Mouse (Mus musculus) B cell, adult 2 months (primary cell): Measurements from ENCODE around the gene Avpr1b.
A peak's percentile ranks its signal among the peaks of the same experiment; 100 is the strongest.
"Not testable (repeated sequence)": the region's sequence is repeated elsewhere in the genome, so short reads cannot be mapped to it uniquely, and the experiment has no call there.

Experiments
- DNase-seq, 2 experiments: peaks; one replicate each; pipeline ENCODE4 v3.0.0; 2022

The Avpr1b gene

GRCm38 (mm10) chr1:131619348-131619747, 20.3 kb downstream of the Avpr1b start:
- DNase-seq: no peak

- DNase-seq: no peak
These were observed 24.6 kb downstream of the Avpr1b start for GRCm38 (mm10) chr1:131623644-131624043.

GRCm38 (mm10) chr1:131624175-131624835, 25.3 kb downstream of the Avpr1b start:
- DNase-seq: no peak

- DNase-seq: no peak
These were observed 27.2 kb downstream of the Avpr1b start for GRCm38 (mm10) chr1:131626200-131626599.

DNA sequence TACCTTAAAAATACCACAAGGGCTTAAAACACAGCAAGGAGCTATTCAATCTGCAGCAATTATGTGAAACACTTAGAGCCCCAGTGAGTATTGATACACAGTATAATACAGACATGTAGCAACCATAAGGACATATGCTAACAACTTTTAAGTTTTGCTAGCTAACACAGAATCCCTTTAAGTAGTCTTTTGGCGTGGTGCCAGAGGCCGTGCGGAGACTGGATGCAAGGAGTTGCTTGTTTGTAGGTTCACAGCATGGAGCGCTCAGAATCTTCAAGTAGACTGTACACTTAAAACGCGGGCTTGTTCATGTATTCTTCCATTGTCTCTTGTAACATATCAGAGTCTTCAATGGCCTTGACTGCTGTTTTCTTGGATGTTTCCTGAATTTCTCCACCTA, 33.2 kb downstream of the Avpr1b start:
- not testable (repeated sequence) for DNase-seq

GRCm38 (mm10) chr1:131634495-131634894, 35.5 kb downstream of the Avpr1b start:
- no peak for DNase-seq

GRCm38 (mm10) chr1:131637791-131638540, 38.9 kb downstream of the Avpr1b start, which contains the start of gene Ctse:
TSS of gene Ctse (plus strand) at chr1:131638306.
- peak; percentile 72 to 74 for DNase-seq

- DNase-seq: peak; percentile 47 to 51
These were observed 39.7 kb downstream of the Avpr1b start for GRCm38 (mm10) chr1:131638541-131639421.

DNA sequence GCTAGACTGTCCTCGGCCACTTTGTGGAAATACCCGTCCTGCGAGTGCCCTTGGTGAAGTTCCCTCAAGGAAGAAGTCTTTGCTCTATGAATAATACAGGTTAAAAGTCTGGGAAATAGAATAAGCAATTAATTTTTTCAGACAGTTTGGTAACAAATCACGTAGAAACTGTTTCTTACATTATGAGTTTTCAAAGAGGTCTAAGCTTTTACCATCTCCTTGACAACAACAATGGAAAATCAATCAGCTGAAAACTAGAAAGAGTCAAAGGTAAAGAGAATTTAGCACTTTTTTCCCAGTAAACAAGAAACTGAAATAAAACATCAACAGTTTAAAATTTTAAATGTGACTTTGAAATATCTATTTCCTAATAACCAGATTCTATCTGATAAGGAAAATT, 41.0 kb downstream of the Avpr1b start:
- no peak for DNase-seq

DNA sequence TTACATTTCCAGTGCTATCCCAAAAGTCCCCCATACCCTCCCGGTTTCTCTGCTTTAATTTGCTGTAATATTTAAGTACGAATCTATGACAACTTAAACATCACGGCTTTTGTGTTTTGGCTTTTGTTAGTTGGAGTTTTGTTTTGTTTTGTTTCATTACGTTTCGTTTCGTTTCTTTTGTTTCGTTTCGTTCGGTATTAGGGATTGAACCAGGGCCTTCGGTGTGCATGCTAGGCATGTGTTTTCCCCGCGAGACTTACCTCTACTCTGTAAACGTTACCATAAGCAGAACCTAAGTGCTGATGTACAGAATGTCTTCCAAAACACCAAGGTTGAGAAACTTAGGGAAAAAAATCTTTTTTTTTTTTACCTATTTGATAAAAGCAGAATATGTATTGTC, 42.5 kb downstream of the Avpr1b start:
- no peak for DNase-seq

- no peak for DNase-seq
These were observed 43.2 kb downstream of the Avpr1b start for GRCm38 (mm10) chr1:131642251-131642650.

DNA sequence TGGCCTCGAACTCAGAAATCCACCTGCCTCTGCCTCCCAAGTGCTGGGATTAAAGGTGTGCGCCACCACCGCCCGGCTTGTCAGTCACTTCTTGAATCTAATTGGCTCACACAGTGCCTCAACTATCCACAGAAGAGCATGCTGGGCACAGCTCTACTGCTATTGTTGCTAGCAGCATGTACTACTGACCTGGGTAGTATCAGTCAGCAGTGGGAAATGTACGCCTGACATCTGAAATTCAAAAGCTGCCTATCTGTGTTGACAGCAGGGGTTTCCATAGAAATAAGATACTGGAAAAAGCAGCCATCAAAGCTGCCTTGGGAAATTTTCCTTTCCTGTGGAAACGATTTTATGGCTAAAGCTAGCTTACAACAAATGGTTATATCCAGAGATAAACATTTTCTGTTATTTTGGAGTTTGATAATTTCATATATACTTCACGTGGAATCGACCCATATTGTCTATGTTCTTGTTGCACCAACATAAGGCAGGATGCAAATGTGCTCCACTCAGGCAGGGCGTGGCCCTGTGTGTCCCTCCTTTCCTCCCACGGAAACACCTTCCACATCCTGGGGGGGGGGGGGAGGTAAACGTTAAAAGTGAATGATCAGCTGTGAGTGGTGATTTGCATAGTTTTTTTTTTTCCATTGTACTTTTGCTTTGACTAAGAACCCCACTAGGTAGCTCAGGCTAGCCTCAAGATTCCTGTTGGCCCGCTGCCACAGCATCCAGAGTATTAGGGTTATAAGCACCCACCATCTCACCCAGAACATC, 53.8 kb downstream of the Avpr1b start:
- peak; percentile 47 to 50 for DNase-seq

DNA sequence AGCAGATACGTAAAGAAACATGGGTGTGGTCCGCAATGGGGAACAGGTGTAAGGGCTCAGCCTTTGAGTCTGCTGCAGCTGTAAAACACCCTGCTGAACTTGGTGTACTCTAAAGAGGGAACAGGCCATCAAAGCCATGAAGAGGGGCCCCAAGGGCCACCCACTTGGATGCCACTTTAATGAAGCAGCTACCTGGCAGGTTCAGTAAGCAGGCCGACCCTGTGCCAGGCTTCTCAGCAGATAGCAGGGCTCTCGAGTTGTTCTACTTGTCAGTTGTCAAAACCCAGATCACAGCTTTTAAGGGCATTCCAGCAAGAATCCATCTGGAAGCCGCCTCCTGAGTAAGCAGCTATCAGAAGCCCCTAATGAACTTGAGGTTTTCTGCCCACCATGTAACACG, 56.6 kb downstream of the Avpr1b start:
- DNase-seq: no peak

- peak; percentile 93 for DNase-seq
These were observed 58.9 kb downstream of the Avpr1b start for GRCm38 (mm10) chr1:131657945-131658354.

DNA sequence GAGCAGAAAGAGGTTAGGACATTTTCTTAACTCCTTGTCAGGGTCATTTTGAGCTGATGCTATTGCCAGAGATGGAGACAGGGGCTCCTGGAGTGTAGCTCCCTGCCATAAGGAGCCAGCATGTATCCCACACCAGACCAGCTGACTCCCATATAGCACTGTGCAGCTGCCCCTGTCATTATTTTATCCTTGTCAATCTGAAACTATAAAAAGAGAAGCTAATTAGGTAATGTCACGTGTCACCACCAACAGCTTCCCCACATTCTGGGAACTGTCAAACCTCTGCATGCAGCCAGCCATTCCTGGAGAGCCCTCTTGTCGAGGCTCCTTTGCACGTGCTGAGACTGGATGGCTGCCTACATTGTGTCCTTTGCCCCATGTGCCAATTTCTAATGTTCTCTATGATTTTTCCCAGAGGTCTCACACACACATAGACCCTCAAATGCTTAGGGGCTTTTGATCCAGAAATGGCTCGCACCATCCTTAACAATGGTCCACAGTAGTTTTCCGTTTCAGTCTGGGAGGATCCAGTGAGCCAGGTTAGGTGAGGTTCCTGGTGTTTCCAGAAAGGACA, 60.6 kb downstream of the Avpr1b start:
- no peak for DNase-seq

GRCm38 (mm10) chr1:131660266-131660665, 61.2 kb downstream of the Avpr1b start:
- DNase-seq: no peak

GRCm38 (mm10) chr1:131660716-131661472, 61.9 kb downstream of the Avpr1b start:
- no peak for DNase-seq
